Mouse (Mus musculus) bone marrow macrophage, adult 2 months (primary cell): ENCODE data around the gene Wdr75.

Experiments
- CTCF ChIP-seq: IDR thresholded peaks from 2 replicates; pipeline ENCODE4 v1.5.1; 2012; ENCODE audit warnings: low read depth, mild to moderate bottlenecking, low read length, moderate library complexity
- POLR2A ChIP-seq: IDR thresholded peaks from 2 replicates; pipeline ENCODE4 v1.6.1; 2012; ENCODE audit warnings: mild to moderate bottlenecking, low read depth, low read length, borderline replicate concordance

DNA sequence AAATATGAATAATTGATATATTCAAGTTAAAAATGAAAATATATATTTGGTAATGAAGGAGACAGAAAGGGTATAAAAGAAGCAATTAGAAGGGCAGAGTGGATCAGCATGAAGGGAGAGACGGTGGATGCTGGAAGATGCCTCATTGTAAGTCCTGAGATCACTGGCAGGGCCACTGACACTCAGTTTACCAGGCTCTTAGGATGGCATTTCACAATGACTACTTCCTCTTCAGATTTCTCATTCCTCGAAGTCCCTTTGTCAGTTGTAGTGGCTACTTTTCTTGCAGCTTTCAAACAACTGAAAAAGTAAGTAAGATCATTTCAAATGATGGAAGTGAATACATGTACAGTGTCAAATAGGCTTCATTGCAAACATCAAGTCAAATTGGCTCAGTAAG lies 31.2 kb downstream of the Wdr75 start:
- no peak for TF ChIP-seq CTCF
- TF ChIP-seq POLR2A: no peak
